Mouse (Mus musculus) midbrain, postnatal 0 days (tissue): ENCODE results near the gene Cmtm2b. TPM values are rescaled to one million over a fixed set of nuclear protein-coding genes. Genes with fewer than 3 reads are reported as not detected.

ENCODE experiments used
- ATAC-seq: fragments of 200-750 bp; cut with Nextera tagmentation; 2 replicates; pipeline ENCODE4 v1.8.0; 2017; ENCODE audit warnings: moderate number of reproducible peaks, mild to moderate bottlenecking, moderate TSS enrichment, moderate library complexity; ENCODE audit not compliant: low FRiP score
- DNase-seq: peaks from one replicate; pipeline ENCODE4 v3.0.0-alpha.2; 2015; ENCODE audit warnings: low spot score
- H3K27ac ChIP-seq: fragments of 300-500 bp; sonication (generic); 2 replicates; pipeline ENCODE4 v1.5.1; 2014; ENCODE audit warnings: low read depth, mild to moderate bottlenecking, low read length, mixed read lengths
- H3K27me3 ChIP-seq: fragments of 300-500 bp; sonication (generic); 2 replicates; pipeline ENCODE4 v1.6.1; 2014; ENCODE audit warnings: low read length, control low read depth, mixed read lengths; ENCODE audit not compliant: insufficient read depth
- H3K36me3 ChIP-seq: fragments of 300-500 bp; sonication (generic); 2 replicates; pipeline ENCODE4 v1.6.1; 2014; ENCODE audit warnings: low read length, control low read depth, mixed read lengths; ENCODE audit not compliant: insufficient read depth
- H3K4me1 ChIP-seq: fragments of 300-500 bp; sonication (generic); 2 replicates; pipeline ENCODE4 v1.6.1; 2014; ENCODE audit warnings: mild to moderate bottlenecking, control low read depth, antibody characterized with exemption, low read length, mixed read lengths; ENCODE audit not compliant: insufficient read depth
- H3K4me2 ChIP-seq: fragments of 300-500 bp; sonication (generic); 2 replicates; pipeline ENCODE4 v1.6.1; 2014; ENCODE audit warnings: low read depth, mild to moderate bottlenecking, low read length, mixed read lengths; ENCODE audit not compliant: poor library complexity, severe bottlenecking
- H3K4me3 ChIP-seq: fragments of 300-500 bp; sonication (generic); 2 replicates; pipeline ENCODE4 v1.5.1; 2014; ENCODE audit warnings: low read depth, mild to moderate bottlenecking, low read length, moderate library complexity
- H3K9ac ChIP-seq: fragments of 300-500 bp; sonication (generic); replicated peaks from 2 replicates; pipeline ENCODE4 v1.6.1; 2014; ENCODE audit warnings: mild to moderate bottlenecking, low read length, moderate library complexity, mixed read lengths; ENCODE audit not compliant: poor library complexity, severe bottlenecking
- H3K9me3 ChIP-seq: fragments of 300-500 bp; sonication (generic); 2 replicates; pipeline ENCODE4 v1.6.1; 2016; ENCODE audit warnings: low read length, control low read depth
- CTCF ChIP-seq: IDR thresholded peaks from 2 replicates; pipeline ENCODE4 v1.5.1; 2016; ENCODE audit warnings: antibody characterized with exemption, mild to moderate bottlenecking
- WGBS: fragments of 180-500 bp; shearing (Covaris S2); extraction: QIAGEN DNeasy Blood & Tissue Kit; methylation state at CpG from one replicate; pipeline ENCODE4 v1.1.7; 2014; 5-methylcytosine and 5-hydroxymethylcytosine counted together
- polyA plus RNA-seq: library from polyadenylated mRNA; unstranded; fragments of >200 nt; fragmentation: Nextera tagmentation; extraction: Ambion mirVana; gene quantifications from 2 replicates; pipeline ENCODE4 v1.2.1, GENCODE M21; 2015
- total RNA-seq: library from RNA; depleted of rRNA; stranded (reverse); fragments of >200 nt; gene quantifications from 2 replicates; pipeline ENCODE4 v1.2.3, GENCODE M21; 2014

The Cmtm2b gene
- total and polyA plus RNA-seq, 2 experiments from 2014 or later: not detected

DNA sequence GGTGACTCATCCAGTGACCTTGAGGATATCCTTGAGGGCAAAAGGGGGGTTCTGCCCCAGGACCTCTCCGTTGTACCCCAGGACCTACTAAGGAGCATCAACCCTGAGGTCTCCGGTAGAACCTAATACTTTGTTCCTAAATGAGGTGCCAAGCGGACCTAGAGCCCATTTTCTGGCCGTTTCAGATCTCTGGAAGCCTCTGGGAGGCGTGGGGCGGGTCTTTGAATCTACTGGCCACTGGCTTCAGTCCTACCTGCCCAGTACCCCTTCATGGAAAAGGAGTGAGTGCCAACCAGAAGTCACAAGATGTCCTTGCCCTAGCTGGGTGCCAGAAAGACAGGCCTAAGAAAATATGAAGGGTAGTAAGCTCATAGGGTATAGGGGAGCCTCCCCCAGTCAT, 19.6 kb downstream of the Cmtm2b start:
- Histone ChIP-seq H3K9ac (no peak overlapping the region), H3K36me3 (0 out of 2 replicates have a peak, but pooled peaks cover 2% of the 10 kb centered on the region), H3K4me2 (peak overlapping the region; percentile 89), H3K4me1 (no peaks in the 10 kb centered on the region), H3K9me3 (no peaks in the 10 kb centered on the region), H3K4me3 (peak overlapping the region; percentile 59; the same call in 1 of the 2 replicates), H3K27ac (no peak overlapping the region), H3K27me3 (no peaks in the 10 kb centered on the region)
- ATAC-seq: 0 out of 2 replicates have a peak, but pooled peaks have one; percentile 5
- WGBS: 42% methylated on average over 6 of the region's 6 CpGs
- no peak for TF ChIP-seq CTCF
- DNase-seq: no peak

DNA sequence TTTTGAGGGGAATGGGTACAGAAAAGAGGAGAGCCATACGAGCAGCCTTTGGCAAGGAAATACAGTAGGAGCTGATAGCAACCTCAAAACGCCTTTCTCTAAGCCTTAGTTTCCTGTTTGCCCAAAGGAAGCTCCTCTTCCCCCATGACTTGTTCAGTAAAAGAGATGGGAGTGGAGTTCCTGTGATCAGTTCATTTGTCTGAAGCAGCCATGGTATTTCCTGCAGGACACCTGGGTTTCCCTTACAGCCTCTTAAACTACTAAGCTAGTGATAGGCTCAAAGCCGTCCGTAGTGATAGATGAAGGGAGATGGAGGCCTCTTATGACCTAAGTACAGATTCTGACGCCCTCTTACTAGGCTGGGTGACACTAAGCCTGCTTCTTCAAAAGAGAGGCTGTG, 20.4 kb downstream of the Cmtm2b start:
- Histone ChIP-seq H3K4me2 (no peak overlapping the region), H3K4me1 (no peaks in the 10 kb centered on the region), H3K27me3 (no peaks in the 10 kb centered on the region), H3K9ac (no peak overlapping the region), H3K36me3 (0 out of 2 replicates have a peak, but pooled peaks cover 2% of the 10 kb centered on the region), H3K4me3 (no peak overlapping the region), H3K9me3 (no peaks in the 10 kb centered on the region), H3K27ac (no peak overlapping the region)
- TF ChIP-seq CTCF: no peak
- DNase-seq (no peak), ATAC-seq (no peak)
- 93% methylated on average over 5 of the region's 5 CpGs for WGBS

DNA sequence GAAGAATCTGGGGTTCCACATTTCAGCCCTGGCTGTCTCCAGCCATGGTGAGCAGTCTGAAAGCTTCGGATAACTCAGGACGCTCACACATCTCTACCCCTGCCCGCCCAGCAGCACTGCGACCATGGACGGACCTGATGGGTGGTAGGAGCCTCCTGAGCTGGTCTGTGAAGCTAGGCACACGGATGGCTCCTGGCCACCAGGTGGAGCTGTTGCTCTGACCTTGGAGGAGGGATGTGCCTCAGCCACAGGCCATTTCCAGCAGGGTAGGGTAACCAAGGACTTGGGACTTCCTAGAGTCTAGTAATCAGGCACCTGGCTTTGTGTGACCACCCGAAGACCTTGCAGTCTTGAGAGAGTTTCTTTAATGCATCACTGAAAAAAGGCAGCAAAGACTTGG, 21.9 kb downstream of the Cmtm2b start:
- no peak overlapping the region for H3K9ac ChIP-seq
- H3K4me2 ChIP-seq: no peak overlapping the region
- H3K36me3 ChIP-seq: 0 out of 2 replicates have a peak, but pooled peaks cover 2% of the 10 kb centered on the region
- DNase-seq (peak; percentile 87), ATAC-seq (0 out of 2 replicates have a peak, but pooled peaks have one; percentile 18)
- peak; percentile 93 for TF ChIP-seq CTCF
- 10% methylated on average over 7 of the region's 7 CpGs for WGBS
- H3K9me3 ChIP-seq: no peaks in the 10 kb centered on the region
- H3K27ac ChIP-seq: no peak overlapping the region
- H3K4me3 ChIP-seq: no peak overlapping the region
- H3K4me1 ChIP-seq: no peaks in the 10 kb centered on the region
- H3K27me3 ChIP-seq: no peaks in the 10 kb centered on the region

DNA sequence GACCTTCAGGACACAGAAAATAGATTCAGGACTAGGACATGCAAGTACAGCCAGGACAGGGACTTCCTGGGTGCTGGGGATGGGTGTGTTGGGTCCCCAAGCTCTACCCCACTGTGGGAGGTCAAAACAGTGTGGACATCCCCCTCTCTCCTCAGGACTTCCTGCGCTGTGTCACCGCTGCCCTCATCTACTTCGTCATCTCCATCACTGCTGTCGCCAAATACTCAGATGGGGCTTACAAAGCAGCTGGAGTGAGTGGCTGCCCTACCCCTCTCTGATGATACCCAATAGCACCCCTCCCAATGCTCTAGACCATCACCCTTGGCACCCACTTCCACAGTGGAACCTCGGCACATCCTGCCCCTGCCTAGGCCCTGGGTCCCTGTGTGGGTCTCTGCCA, 22.6 kb downstream of the Cmtm2b start:
- no peak for ATAC-seq
- 89% methylated on average over 5 of the region's 5 CpGs for WGBS

DNA sequence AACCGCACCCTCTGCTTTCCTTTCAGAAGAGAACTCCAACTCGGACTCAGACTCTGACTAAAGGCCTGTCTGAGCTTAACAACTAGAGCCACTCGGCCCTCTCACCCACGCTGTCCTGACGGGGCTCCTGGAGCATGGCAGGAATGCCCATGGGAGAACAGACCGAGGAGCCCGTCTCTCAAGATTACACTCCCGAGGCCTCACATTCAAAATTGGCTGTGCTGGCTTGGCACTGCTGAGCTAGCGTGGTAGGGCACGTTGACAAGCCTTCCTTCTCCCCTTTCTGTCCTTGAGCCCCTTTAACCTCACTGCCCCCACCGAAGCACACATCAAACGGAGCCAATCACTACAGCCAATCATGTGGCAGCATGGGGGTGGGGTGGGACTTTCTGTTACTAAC, 24.7 kb downstream of the Cmtm2b start:
- no peak overlapping the region for H3K9ac ChIP-seq
- 57% methylated on average over 12 of the region's 12 CpGs for WGBS
- no peaks in the 10 kb centered on the region for H3K27me3 ChIP-seq
- no peaks in the 10 kb centered on the region for H3K9me3 ChIP-seq
- DNase-seq (no peak), ATAC-seq (no peak)
- TF ChIP-seq CTCF: no peak
- H3K4me1 ChIP-seq: no peaks in the 10 kb centered on the region
- peaks cover 6% of the 10 kb centered on the region; the same call in 1 of the 2 replicates for H3K36me3 ChIP-seq
- H3K27ac ChIP-seq: no peak overlapping the region
- H3K4me3 ChIP-seq: no peak overlapping the region
- H3K4me2 ChIP-seq: no peak overlapping the region

More for the DNA sequence above, 22.6 kb downstream of the Cmtm2b start:
- no peak for TF ChIP-seq CTCF
- Histone ChIP-seq H3K9me3 (no peaks in the 10 kb centered on the region), H3K27me3 (no peaks in the 10 kb centered on the region), H3K27ac (no peak overlapping the region), H3K4me2 (no peak overlapping the region), H3K4me1 (no peaks in the 10 kb centered on the region), H3K9ac (no peak overlapping the region), H3K4me3 (no peak overlapping the region), H3K36me3 (0 out of 2 replicates have a peak, but pooled peaks cover 2% of the 10 kb centered on the region)
- DNase-seq: no peak

DNA sequence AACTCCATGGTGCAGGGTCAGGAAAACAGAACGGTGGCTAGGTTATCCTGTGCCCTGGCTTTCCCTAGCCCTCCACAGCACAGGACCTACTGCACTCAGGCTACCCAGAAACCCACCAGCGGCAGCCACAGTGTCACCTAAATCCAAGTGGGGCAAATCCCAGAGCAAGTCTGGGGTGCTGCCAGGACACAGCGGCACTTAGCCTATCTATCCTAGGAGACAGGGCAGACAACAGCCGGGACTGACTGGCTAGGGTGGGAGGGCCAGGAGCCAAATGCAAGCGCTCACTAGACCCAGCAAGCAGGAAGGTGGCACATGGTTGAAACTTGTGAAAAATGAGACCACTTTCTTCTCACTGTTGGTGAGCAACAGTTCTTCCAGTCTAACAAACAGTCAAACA, 26.9 kb downstream of the Cmtm2b start:
- Histone ChIP-seq H3K9ac (no peak overlapping the region), H3K27ac (no peak overlapping the region), H3K4me1 (no peaks in the 10 kb centered on the region), H3K9me3 (no peaks in the 10 kb centered on the region), H3K4me3 (no peak overlapping the region), H3K36me3 (peaks cover 6% of the 10 kb centered on the region; the same call in 1 of the 2 replicates), H3K27me3 (no peaks in the 10 kb centered on the region), H3K4me2 (no peak overlapping the region)
- DNase-seq (no peak), ATAC-seq (no peak)
- TF ChIP-seq CTCF: no peak
- WGBS: 83% methylated on average over 5 of the region's 5 CpGs
